Mouse (Mus musculus): ENCODE data around the gene Mef2d. TPM values are rescaled to one million over a fixed set of nuclear protein-coding genes. Genes with fewer than 3 reads are reported as not detected.

Mef2d gene
- polyA plus RNA-seq, 1 experiment: 89.7 TPM

DNA sequence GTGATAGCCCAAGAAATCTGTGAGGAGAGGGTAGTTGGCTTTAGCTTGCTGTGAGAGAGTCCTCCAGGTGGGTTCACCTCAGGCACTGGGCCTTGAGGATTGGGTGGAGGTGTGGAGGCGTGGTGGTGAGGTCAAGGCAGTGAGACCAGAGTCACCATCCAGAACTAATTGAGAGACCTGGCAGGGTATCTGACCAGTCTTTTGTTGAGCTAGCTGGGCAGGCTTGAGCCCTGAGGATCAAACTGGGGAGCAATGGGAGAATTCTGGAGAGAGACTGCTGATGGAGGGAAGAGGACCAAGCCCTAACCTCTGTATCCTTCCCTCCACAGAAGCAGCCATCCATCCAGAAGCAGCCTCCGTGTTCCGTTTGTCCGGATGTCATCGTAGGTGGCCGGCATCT, 67.1 kb downstream of the Mef2d start:
- Histone ChIP-seq H3K4me3 (ENCODE audit: low read depth, low read length) (no peak overlapping the region), H3K4me1 (ENCODE audit: control insufficient read depth, insufficient read depth, insufficient read length, low read length) (peaks cover under 1% of the 10 kb centered on the region; the same call in 1 of the 2 replicates), H3K36me3 (ENCODE audit: control insufficient read depth, insufficient read depth, low read length) (no peaks in the 10 kb centered on the region), H3K27ac (ENCODE audit: insufficient read depth, low read depth, low read length) (no peak overlapping the region), H3K27me3 (ENCODE audit: control insufficient read depth, insufficient read depth, low read length) (peaks cover 75% of the 10 kb centered on the region)
- TF ChIP-seq POLR2A (IDR thresholded peaks at IDR 0.05; ENCODE audit: low read depth, low read length) (no peak), CTCF (IDR thresholded peaks at IDR 0.05; ENCODE audit: extremely low read depth, insufficient read length, insufficient replicate concordance, low read depth, low read length) (no peak)
- WGBS: under 1% methylated on average over 6 of the region's 6 CpGs

DNA sequence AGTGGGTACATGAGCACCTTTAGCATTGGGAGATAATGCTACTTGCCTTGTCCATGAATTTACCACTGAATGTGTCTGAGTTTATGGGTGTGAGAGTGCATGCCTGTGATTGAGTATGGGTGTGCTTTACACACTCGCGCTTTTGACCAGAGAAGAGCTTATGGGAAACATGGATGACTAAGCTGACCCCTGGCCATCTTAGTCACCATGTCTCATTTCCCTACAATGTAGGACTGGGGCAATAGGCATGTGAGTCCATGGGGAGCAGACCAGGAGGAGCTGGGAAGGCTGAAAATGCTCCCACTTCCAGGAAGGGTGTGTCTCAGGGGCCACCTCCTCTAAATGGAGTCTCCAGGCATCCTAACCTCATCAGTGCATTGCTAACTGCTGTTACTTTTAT, 67.9 kb downstream of the Mef2d start:
- peaks cover 81% of the 10 kb centered on the region for H3K27me3 ChIP-seq (ENCODE audit: control insufficient read depth, insufficient read depth, low read length)
- TF ChIP-seq POLR2A (IDR thresholded peaks at IDR 0.05; ENCODE audit: low read depth, low read length) (no peak), CTCF (IDR thresholded peaks at IDR 0.05; ENCODE audit: extremely low read depth, insufficient read length, insufficient replicate concordance, low read depth, low read length) (no peak)

DNA sequence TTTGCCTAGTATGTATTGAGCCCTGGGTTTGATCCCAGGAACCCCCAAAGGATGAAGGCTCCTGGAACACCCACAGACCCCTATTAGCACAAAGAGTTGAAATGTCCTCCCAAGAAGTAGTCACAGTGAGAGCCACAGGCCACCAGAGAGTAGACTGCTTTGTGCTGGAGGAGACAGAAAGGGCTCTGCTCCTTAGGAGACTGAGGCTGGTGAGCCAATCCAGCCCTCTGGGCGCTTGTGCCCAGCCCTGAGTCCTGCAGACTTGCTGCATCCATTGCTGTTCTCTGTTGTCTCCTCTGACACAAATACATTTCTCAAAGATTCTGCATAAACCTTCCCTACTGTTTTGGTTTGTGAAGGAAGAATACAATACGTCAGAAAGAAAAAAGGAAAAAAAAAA, 68.7 kb downstream of the Mef2d start:
- H3K27ac ChIP-seq (ENCODE audit: insufficient read depth, low read depth, low read length): no peak overlapping the region
- WGBS: 16% methylated on average over 2 of the region's 2 CpGs
- H3K4me1 ChIP-seq (ENCODE audit: control insufficient read depth, insufficient read depth, insufficient read length, low read length): peaks cover 15% of the 10 kb centered on the region
- no peak overlapping the region for H3K4me3 ChIP-seq (ENCODE audit: low read depth, low read length)
- TF ChIP-seq POLR2A (IDR thresholded peaks at IDR 0.05; ENCODE audit: low read depth, low read length): no peak
- no peak for TF ChIP-seq CTCF (IDR thresholded peaks at IDR 0.05; ENCODE audit: extremely low read depth, insufficient read length, insufficient replicate concordance, low read depth, low read length)
- H3K27me3 ChIP-seq (ENCODE audit: control insufficient read depth, insufficient read depth, low read length): peaks cover 81% of the 10 kb centered on the region
- no peaks in the 10 kb centered on the region for H3K36me3 ChIP-seq (ENCODE audit: control insufficient read depth, insufficient read depth, low read length)

More for the DNA sequence above, 67.9 kb downstream of the Mef2d start:
- Histone ChIP-seq H3K4me1 (ENCODE audit: control insufficient read depth, insufficient read depth, insufficient read length, low read length) (peaks cover 7% of the 10 kb centered on the region; the same call in 1 of the 2 replicates), H3K36me3 (ENCODE audit: control insufficient read depth, insufficient read depth, low read length) (no peaks in the 10 kb centered on the region), H3K4me3 (ENCODE audit: low read depth, low read length) (no peak overlapping the region), H3K27ac (ENCODE audit: insufficient read depth, low read depth, low read length) (no peak overlapping the region)
- WGBS: 35% methylated on average over 2 of the region's 2 CpGs

DNA sequence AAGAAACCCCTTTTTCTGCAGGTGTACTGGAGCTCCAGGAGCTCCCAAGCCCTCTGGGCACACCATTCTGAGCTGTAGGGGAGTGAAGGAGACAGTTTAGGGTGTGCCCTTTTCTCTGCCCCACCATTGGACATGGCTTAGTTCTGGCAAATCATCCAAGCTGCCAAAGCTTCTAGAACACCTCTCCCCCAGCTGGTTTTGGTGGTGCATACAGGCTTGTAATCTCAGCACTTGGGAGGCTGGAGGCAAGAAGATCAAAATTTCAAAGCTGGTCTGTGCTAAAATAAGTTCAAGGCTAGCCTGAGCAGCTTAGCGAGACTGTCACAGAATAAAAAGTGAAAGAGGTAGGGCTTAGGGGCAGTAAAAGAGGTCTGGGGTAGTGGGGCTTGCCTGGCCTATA, 70.2 kb downstream of the Mef2d start:
- no peaks in the 10 kb centered on the region for H3K36me3 ChIP-seq (ENCODE audit: control insufficient read depth, insufficient read depth, low read length)
- TF ChIP-seq CTCF (IDR thresholded peaks at IDR 0.05; ENCODE audit: extremely low read depth, insufficient read length, insufficient replicate concordance, low read depth, low read length) (no peak), POLR2A (IDR thresholded peaks at IDR 0.05; ENCODE audit: low read depth, low read length) (no peak)
- no peak overlapping the region for H3K27ac ChIP-seq (ENCODE audit: insufficient read depth, low read depth, low read length)
- peaks cover 81% of the 10 kb centered on the region for H3K27me3 ChIP-seq (ENCODE audit: control insufficient read depth, insufficient read depth, low read length)
- 14% methylated on average over 1 of the region's 1 CpGs for WGBS
- no peak overlapping the region for H3K4me3 ChIP-seq (ENCODE audit: low read depth, low read length)
- H3K4me1 ChIP-seq (ENCODE audit: control insufficient read depth, insufficient read depth, insufficient read length, low read length): peaks cover 16% of the 10 kb centered on the region

DNA sequence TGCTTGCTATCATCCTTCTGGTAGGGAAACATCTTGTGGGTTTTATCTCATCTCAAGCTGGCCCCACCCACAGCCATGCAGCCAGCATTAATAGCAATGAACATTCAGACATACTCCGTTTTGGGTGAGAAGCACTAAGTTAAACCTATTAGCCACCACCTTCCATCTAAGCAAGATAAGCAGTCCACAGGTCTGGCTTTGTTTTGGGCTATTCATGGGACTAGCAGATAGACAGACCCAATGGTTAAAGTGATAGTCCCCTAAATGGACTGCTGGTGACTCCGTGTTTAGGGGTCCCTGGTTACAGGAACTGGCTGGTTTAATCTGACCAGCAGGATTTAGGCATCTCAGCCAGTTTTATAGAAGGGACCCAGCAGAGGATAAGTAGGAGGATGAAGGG, 70.8 kb downstream of the Mef2d start:
- no peak overlapping the region for H3K4me3 ChIP-seq (ENCODE audit: low read depth, low read length)
- 10% methylated on average over 2 of the region's 2 CpGs for WGBS
- no peak overlapping the region for H3K27ac ChIP-seq (ENCODE audit: insufficient read depth, low read depth, low read length)
- H3K4me1 ChIP-seq (ENCODE audit: control insufficient read depth, insufficient read depth, insufficient read length, low read length): peaks cover 16% of the 10 kb centered on the region
- no peak for TF ChIP-seq CTCF (IDR thresholded peaks at IDR 0.05; ENCODE audit: extremely low read depth, insufficient read length, insufficient replicate concordance, low read depth, low read length)
- no peak for TF ChIP-seq POLR2A (IDR thresholded peaks at IDR 0.05; ENCODE audit: low read depth, low read length)
- H3K27me3 ChIP-seq (ENCODE audit: control insufficient read depth, insufficient read depth, low read length): peaks cover 77% of the 10 kb centered on the region
- H3K36me3 ChIP-seq (ENCODE audit: control insufficient read depth, insufficient read depth, low read length): no peaks in the 10 kb centered on the region

DNA sequence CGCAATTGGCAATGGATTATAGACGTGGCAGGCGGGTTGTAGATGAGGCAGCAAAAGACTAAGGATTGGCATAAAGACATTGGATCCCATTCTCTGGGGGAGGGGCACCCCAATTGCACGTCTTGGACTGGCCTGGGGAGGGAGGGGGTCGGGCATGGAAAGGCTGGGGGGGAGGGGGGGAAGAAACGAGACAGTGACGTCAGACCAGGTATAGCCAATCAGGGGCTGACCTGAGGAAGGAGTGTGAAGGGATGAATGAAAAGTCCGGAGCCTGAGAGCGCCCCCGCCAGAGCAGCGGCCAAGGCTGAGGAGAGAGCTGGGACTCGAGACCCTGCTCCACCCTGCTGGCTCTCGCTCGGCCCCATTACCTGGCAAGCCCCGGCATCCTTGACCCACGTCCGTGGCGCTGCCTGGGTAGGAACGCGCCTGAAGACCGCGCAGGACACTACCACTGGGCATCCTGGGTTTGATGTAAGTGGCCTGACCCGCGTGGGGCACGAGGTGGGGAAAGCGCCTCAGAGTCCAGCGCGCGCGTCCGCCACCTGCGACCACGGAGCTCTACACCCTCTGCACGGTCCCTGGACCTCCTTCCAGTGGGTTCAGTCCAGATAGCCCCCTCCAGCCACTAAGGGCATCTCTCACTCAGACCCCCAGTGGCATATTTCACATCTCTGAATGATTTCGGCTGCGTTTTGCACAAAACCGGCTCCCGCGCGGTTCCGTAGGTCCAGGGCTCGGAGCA, 72.2 kb downstream of the Mef2d start:
- Histone ChIP-seq H3K27ac (ENCODE audit: insufficient read depth, low read depth, low read length) (no peak overlapping the region), H3K4me1 (ENCODE audit: control insufficient read depth, insufficient read depth, insufficient read length, low read length) (peaks cover 16% of the 10 kb centered on the region), H3K36me3 (ENCODE audit: control insufficient read depth, insufficient read depth, low read length) (no peaks in the 10 kb centered on the region), H3K27me3 (ENCODE audit: control insufficient read depth, insufficient read depth, low read length) (peaks cover 65% of the 10 kb centered on the region), H3K4me3 (ENCODE audit: low read depth, low read length) (peak overlapping the region; percentile 49)
- 4% methylated on average over 42 of the region's 42 CpGs for WGBS
- TF ChIP-seq CTCF (IDR thresholded peaks at IDR 0.05; ENCODE audit: extremely low read depth, insufficient read length, insufficient replicate concordance, low read depth, low read length) (no peak), POLR2A (IDR thresholded peaks at IDR 0.05; ENCODE audit: low read depth, low read length) (no peak)

DNA sequence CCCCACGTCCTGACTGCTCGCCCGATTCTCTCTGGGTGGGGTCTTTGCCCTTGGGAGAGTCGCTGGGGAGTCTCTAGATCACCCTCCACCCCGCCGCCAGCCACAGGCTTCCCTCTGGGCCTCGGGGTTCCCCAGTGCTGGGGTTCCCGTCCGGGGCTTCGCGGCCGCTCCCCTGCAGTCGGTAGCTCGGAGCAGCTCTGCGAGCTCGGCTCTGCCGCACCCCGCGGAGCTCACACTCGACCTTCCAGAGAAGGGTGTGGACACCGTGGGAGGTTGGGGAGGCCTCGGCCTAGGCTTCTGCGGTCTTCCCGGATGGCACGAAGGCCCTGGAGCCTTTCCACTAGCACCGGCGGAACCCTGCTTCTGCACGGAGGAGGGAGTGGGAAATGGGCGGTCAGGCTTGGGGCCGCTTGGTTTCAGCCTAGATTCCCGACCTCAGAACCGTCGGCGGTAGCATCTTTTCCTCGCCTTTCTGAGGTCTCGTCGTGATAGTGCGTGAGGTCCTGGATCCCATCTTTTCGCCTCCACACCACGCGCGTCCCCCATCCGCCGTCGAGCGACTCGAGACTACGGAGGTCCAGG, 72.9 kb downstream of the Mef2d start:
- Histone ChIP-seq H3K4me1 (ENCODE audit: control insufficient read depth, insufficient read depth, insufficient read length, low read length) (peaks cover 16% of the 10 kb centered on the region), H3K27me3 (ENCODE audit: control insufficient read depth, insufficient read depth, low read length) (peaks cover 64% of the 10 kb centered on the region), H3K27ac (ENCODE audit: insufficient read depth, low read depth, low read length) (no peak overlapping the region), H3K36me3 (ENCODE audit: control insufficient read depth, insufficient read depth, low read length) (no peaks in the 10 kb centered on the region), H3K4me3 (ENCODE audit: low read depth, low read length) (peak overlapping the region; percentile 49)
- TF ChIP-seq POLR2A (IDR thresholded peaks at IDR 0.05; ENCODE audit: low read depth, low read length): no peak
- TF ChIP-seq CTCF (IDR thresholded peaks at IDR 0.05; ENCODE audit: extremely low read depth, insufficient read length, insufficient replicate concordance, low read depth, low read length): no peak
- under 1% methylated on average over 48 of the region's 48 CpGs for WGBS
